Mouse (Mus musculus): ENCODE data around the gene Slc35c2. TPM values are rescaled to one million over a fixed set of nuclear protein-coding genes. Genes with fewer than 3 reads are reported as not detected.
A peak's percentile ranks its signal among the peaks of the same experiment; 100 is the strongest.

Slc35c2 gene
- polyA plus RNA-seq, 1 experiment: 64.1 TPM

GRCm38 (mm10) chr2:165253269-165253668 lies 34.4 kb downstream of the Slc35c2 start:
- TF ChIP-seq POLR2A (IDR thresholded peaks at IDR 0.05; ENCODE audit: low read depth, low read length) (no peak), CTCF (conservative IDR thresholded peaks at IDR 0.05; ENCODE audit: insufficient read depth, insufficient read length, low read depth, low read length) (no peak)
- no peak overlapping the region for H3K4me3 ChIP-seq (ENCODE audit: insufficient read depth, low read depth, low read length)
- no peaks in the 10 kb centered on the region for H3K36me3 ChIP-seq (ENCODE audit: control insufficient read depth, insufficient read depth, low read length)
- WGBS: 84% methylated on average over 8 of the region's 8 CpGs
- DNase-seq: no peak
- H3K27ac ChIP-seq (ENCODE audit: insufficient read depth, low read depth, low read length): no peak overlapping the region
- H3K4me1 ChIP-seq (ENCODE audit: control insufficient read depth, insufficient read depth, low read length): no peaks in the 10 kb centered on the region
- no peaks in the 10 kb centered on the region for H3K27me3 ChIP-seq (replicated peaks; ENCODE audit: control insufficient read depth, insufficient read depth, low read length)

- TF ChIP-seq CTCF (conservative IDR thresholded peaks at IDR 0.05; ENCODE audit: insufficient read depth, insufficient read length, low read depth, low read length): no peak
- TF ChIP-seq POLR2A (IDR thresholded peaks at IDR 0.05; ENCODE audit: low read depth, low read length): no peak
- Histone ChIP-seq H3K36me3 (ENCODE audit: control insufficient read depth, insufficient read depth, low read length) (no peaks in the 10 kb centered on the region), H3K27ac (ENCODE audit: insufficient read depth, low read depth, low read length) (no peak overlapping the region), H3K27me3 (replicated peaks; ENCODE audit: control insufficient read depth, insufficient read depth, low read length) (no peaks in the 10 kb centered on the region), H3K4me3 (ENCODE audit: insufficient read depth, low read depth, low read length) (no peak overlapping the region), H3K4me1 (ENCODE audit: control insufficient read depth, insufficient read depth, low read length) (no peaks in the 10 kb centered on the region)
- no peak for DNase-seq
- WGBS: 34% methylated on average over 9 of the region's 9 CpGs
Observed at GRCm38 (mm10) chr2:165252801-165253200, 34.9 kb downstream of the Slc35c2 start.

- no peak overlapping the region for H3K27ac ChIP-seq (ENCODE audit: insufficient read depth, low read depth, low read length)
- no peak overlapping the region for H3K4me3 ChIP-seq (ENCODE audit: insufficient read depth, low read depth, low read length)
- no peak for TF ChIP-seq POLR2A (IDR thresholded peaks at IDR 0.05; ENCODE audit: low read depth, low read length)
- no peak for TF ChIP-seq CTCF (conservative IDR thresholded peaks at IDR 0.05; ENCODE audit: insufficient read depth, insufficient read length, low read depth, low read length)
- H3K36me3 ChIP-seq (ENCODE audit: control insufficient read depth, insufficient read depth, low read length): no peaks in the 10 kb centered on the region
- H3K27me3 ChIP-seq (replicated peaks; ENCODE audit: control insufficient read depth, insufficient read depth, low read length): no peaks in the 10 kb centered on the region
- WGBS: 36% methylated on average over 8 of the region's 8 CpGs
- DNase-seq: peak; percentile 74
- H3K4me1 ChIP-seq (ENCODE audit: control insufficient read depth, insufficient read depth, low read length): no peaks in the 10 kb centered on the region
Observed at GRCm38 (mm10) chr2:165252381-165252780, 35.3 kb downstream of the Slc35c2 start.

GRCm38 (mm10) chr2:165250903-165251302 lies 36.8 kb downstream of the Slc35c2 start:
- TF ChIP-seq POLR2A (IDR thresholded peaks at IDR 0.05; ENCODE audit: low read depth, low read length) (no peak), CTCF (conservative IDR thresholded peaks at IDR 0.05; ENCODE audit: insufficient read depth, insufficient read length, low read depth, low read length) (no peak)
- H3K4me3 ChIP-seq (ENCODE audit: insufficient read depth, low read depth, low read length): no peak overlapping the region
- H3K4me1 ChIP-seq (ENCODE audit: control insufficient read depth, insufficient read depth, low read length): no peaks in the 10 kb centered on the region
- DNase-seq: no peak
- 21% methylated on average over 1 of the region's 1 CpGs for whole genome bisulfite sequencing
- no peaks in the 10 kb centered on the region for H3K27me3 ChIP-seq (replicated peaks; ENCODE audit: control insufficient read depth, insufficient read depth, low read length)
- no peak overlapping the region for H3K27ac ChIP-seq (ENCODE audit: insufficient read depth, low read depth, low read length)
- no peaks in the 10 kb centered on the region for H3K36me3 ChIP-seq (ENCODE audit: control insufficient read depth, insufficient read depth, low read length)

GRCm38 (mm10) chr2:165248967-165249366 lies 38.7 kb downstream of the Slc35c2 start:
- H3K4me3 ChIP-seq (ENCODE audit: insufficient read depth, low read depth, low read length): no peak overlapping the region
- H3K36me3 ChIP-seq (ENCODE audit: control insufficient read depth, insufficient read depth, low read length): no peaks in the 10 kb centered on the region
- no peak for TF ChIP-seq POLR2A (IDR thresholded peaks at IDR 0.05; ENCODE audit: low read depth, low read length)
- TF ChIP-seq CTCF (conservative IDR thresholded peaks at IDR 0.05; ENCODE audit: insufficient read depth, insufficient read length, low read depth, low read length): no peak
- 26% methylated on average over 3 of the region's 3 CpGs for WGBS
- no peak overlapping the region for H3K27ac ChIP-seq (ENCODE audit: insufficient read depth, low read depth, low read length)
- no peaks in the 10 kb centered on the region for H3K27me3 ChIP-seq (replicated peaks; ENCODE audit: control insufficient read depth, insufficient read depth, low read length)
- DNase-seq: no peak
- H3K4me1 ChIP-seq (ENCODE audit: control insufficient read depth, insufficient read depth, low read length): no peaks in the 10 kb centered on the region

GRCm38 (mm10) chr2:165246349-165246748 lies 41.3 kb downstream of the Slc35c2 start:
- H3K4me3 ChIP-seq (ENCODE audit: insufficient read depth, low read depth, low read length): no peak overlapping the region
- no peaks in the 10 kb centered on the region for H3K4me1 ChIP-seq (ENCODE audit: control insufficient read depth, insufficient read depth, low read length)
- H3K27ac ChIP-seq (ENCODE audit: insufficient read depth, low read depth, low read length): no peak overlapping the region
- DNase-seq: no peak
- WGBS: 45% methylated on average over 11 of the region's 11 CpGs
- H3K27me3 ChIP-seq (replicated peaks; ENCODE audit: control insufficient read depth, insufficient read depth, low read length): no peaks in the 10 kb centered on the region
- TF ChIP-seq POLR2A (IDR thresholded peaks at IDR 0.05; ENCODE audit: low read depth, low read length) (no peak), CTCF (conservative IDR thresholded peaks at IDR 0.05; ENCODE audit: insufficient read depth, insufficient read length, low read depth, low read length) (no peak)
- no peaks in the 10 kb centered on the region for H3K36me3 ChIP-seq (ENCODE audit: control insufficient read depth, insufficient read depth, low read length)

GRCm38 (mm10) chr2:165243122-165243720 lies 44.4 kb downstream of the Slc35c2 start:
- WGBS: 14% methylated on average over 11 of the region's 11 CpGs
- no peak for DNase-seq
- H3K27me3 ChIP-seq (replicated peaks; ENCODE audit: control insufficient read depth, insufficient read depth, low read length): no peaks in the 10 kb centered on the region; the same call in 1 of the 2 replicates

More at GRCm38 (mm10) chr2:165243122-165243720, 44.4 kb downstream of the Slc35c2 start:
- Histone ChIP-seq H3K27ac (ENCODE audit: insufficient read depth, low read depth, low read length) (no peak overlapping the region), H3K4me3 (ENCODE audit: insufficient read depth, low read depth, low read length) (no peak overlapping the region), H3K36me3 (ENCODE audit: control insufficient read depth, insufficient read depth, low read length) (no peaks in the 10 kb centered on the region), H3K4me1 (ENCODE audit: control insufficient read depth, insufficient read depth, low read length) (no peaks in the 10 kb centered on the region)
- TF ChIP-seq CTCF (conservative IDR thresholded peaks at IDR 0.05; ENCODE audit: insufficient read depth, insufficient read length, low read depth, low read length) (no peak), POLR2A (IDR thresholded peaks at IDR 0.05; ENCODE audit: low read depth, low read length) (no peak)
